Comparison of ENCODE assay signal across 8 mouse cellular contexts in the genomic region with DNA sequence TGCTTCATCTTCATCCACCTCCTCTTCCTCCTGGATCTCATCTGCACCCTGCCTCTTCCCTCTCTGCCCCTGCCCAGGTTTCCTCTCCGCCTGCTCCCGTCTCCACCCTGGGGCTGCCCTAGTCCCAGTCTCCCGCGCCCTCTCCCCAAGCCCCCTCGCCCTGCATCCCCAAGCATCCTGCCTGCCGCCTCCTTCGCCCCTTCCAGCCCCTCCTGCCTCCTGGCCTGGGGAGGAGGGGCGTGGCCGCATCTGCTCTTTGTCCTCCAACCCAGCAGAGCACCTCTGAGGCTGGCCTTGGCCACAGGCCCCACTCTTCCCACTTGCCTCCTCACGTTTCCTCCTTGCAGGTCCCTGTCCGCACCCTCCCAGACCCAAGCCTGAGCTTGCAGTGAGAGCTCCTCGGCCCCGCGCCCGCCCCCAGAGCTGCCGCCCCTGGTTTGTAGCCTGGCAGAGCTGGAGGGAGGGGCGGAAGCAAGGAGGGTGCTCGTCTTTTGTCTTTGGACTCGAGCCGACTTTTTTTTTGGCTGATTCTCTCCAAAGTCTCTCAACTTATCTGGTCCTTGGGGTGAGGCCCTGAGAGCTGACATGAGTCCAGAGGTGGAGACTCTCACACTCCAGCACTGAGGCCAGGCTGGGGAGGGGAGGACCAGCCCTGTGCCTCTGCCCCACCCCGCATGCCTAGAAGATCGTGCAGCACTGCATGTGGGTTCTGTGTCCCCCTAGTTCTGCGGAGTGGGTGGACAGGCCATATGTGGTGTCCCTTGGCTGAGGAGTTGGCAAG. TPM values are rescaled to one million over a fixed set of nuclear protein-coding genes. Genes with fewer than 3 reads are reported as not detected.
DNase-seq lines count a peak whose midpoint lies in the region; ATAC-seq lines count a peak whose summit lies in the region.

No protein-coding gene starts in this region.

- peak; percentile 22 for ATAC-seq in kidney, embryonic 16.5 days (ENCODE audit: low FRiP score, low TSS enrichment)
- no peak for ATAC-seq in inflammation-experienced regulatory T-cells, adult 6 months

- peak overlapping the region; percentile 59 for H3K9ac ChIP-seq in kidney, embryonic 16.5 days (replicated peaks; ENCODE audit: low read length)

- peak overlapping the region; percentile 67 for H3K27ac ChIP-seq in kidney, embryonic 16.5 days (ENCODE audit: low read length)

- H3K9me3 ChIP-seq in kidney, embryonic 16.5 days (ENCODE audit: low read length) = no peaks in the 10 kb centered on the region

- H3K4me2 ChIP-seq in kidney, embryonic 16.5 days (replicated peaks; ENCODE audit: low read depth, low read length) = peak overlapping the region; percentile 62

- H3K4me3 ChIP-seq in kidney, embryonic 16.5 days (ENCODE audit: low read length) = peak overlapping the region; percentile 38

- H3K4me1 ChIP-seq in kidney, embryonic 16.5 days (ENCODE audit: insufficient read depth, low read length) = peaks cover 31% of the 10 kb centered on the region

- H3K27me3 ChIP-seq in kidney, embryonic 16.5 days (ENCODE audit: insufficient read depth, low read length) = no peaks in the 10 kb centered on the region

- 15% methylated on average over 23 of the region's 23 CpGs for WGBS in kidney, embryonic 16.5 days

- H3K36me3 ChIP-seq in kidney, embryonic 16.5 days (ENCODE audit: insufficient read depth, low read length) = peaks cover 8% of the 10 kb centered on the region; the same call in 1 of the 2 replicates

- DNase-seq in retina, postnatal 7 days (ENCODE audit: low read depth, low spot score) = peak; percentile 6
- DNase-seq in retina, embryonic 14.5 days (ENCODE audit: low spot score) = no peak
- peak; percentile 66 for DNase-seq in embryo, embryonic 10 days (ENCODE audit: low spot score)
- DNase-seq in heart, adult 18-20 months = peak; percentile 75 to 84
- DNase-seq in lung, postnatal 10 days = peak; percentile 80
- peak; percentile 63 for DNase-seq in right cerebral cortex, postnatal 14 days

RNA-seq across cellular contexts. Expression of a gene that starts 9.1 kb away (rescaled TPM):
- 10 to 100 TPM; 22.5 to 23.7 TPM for total RNA-seq in heart, adult 18-20 months (2021)
- 41.5 and 43.1 TPM in 2 replicates for polyA plus RNA-seq in kidney, embryonic 16.5 days (2015; fragmentation: Nextera tagmentation; extraction: Ambion mirVana)
- polyA plus RNA-seq in inflammation-experienced regulatory T-cells, adult 6 months (2017; shearing (Covaris generic)) = 10 to 100 TPM in 1 of 3 experiments, 1 to 10 TPM in 2; 7.5 to 14.9 (median 8.8) TPM

RNA-seq across cellular contexts. Expression of a gene that starts 31.0 kb away (rescaled TPM):
- total RNA-seq in heart, adult 18-20 months (2021) = not detected
- 0.29 and 0.42 TPM in 2 replicates for polyA plus RNA-seq in kidney, embryonic 16.5 days (2015; fragmentation: Nextera tagmentation; extraction: Ambion mirVana)
- not detected for polyA plus RNA-seq in inflammation-experienced regulatory T-cells, adult 6 months (2017; shearing (Covaris generic))

RNA-seq across cellular contexts. Expression of a gene that starts 31.2 kb away (rescaled TPM):
- total RNA-seq in heart, adult 18-20 months (2021) = 10 to 100 TPM; 47.9 to 49.0 TPM
- 3.2 and 5.3 TPM in 2 replicates for polyA plus RNA-seq in kidney, embryonic 16.5 days (2015; fragmentation: Nextera tagmentation; extraction: Ambion mirVana)
- 1 to 10 TPM in 2 of 3 experiments, under 1 TPM in 1; 0.63 to 3.3 (median 2.6) TPM for polyA plus RNA-seq in inflammation-experienced regulatory T-cells, adult 6 months (2017; shearing (Covaris generic))

RNA-seq across cellular contexts. Expression of a gene that starts 31.7 kb away (rescaled TPM):
- total RNA-seq in heart, adult 18-20 months (2021) = 10 to 100 TPM; 21.5 to 28.3 TPM
- polyA plus RNA-seq in kidney, embryonic 16.5 days (2015; fragmentation: Nextera tagmentation; extraction: Ambion mirVana) = 64.4 and 76.4 TPM in 2 replicates
- polyA plus RNA-seq in inflammation-experienced regulatory T-cells, adult 6 months (2017; shearing (Covaris generic)) = 1 to 10 TPM; 1.8 to 5.3 (median 2.1) TPM

RNA-seq across cellular contexts. Expression of a gene that starts 41.7 kb away (rescaled TPM):
- total RNA-seq in heart, adult 18-20 months (2021) = not detected
- polyA plus RNA-seq in kidney, embryonic 16.5 days (2015; fragmentation: Nextera tagmentation; extraction: Ambion mirVana) = not detected in 2 replicates
- not detected for polyA plus RNA-seq in inflammation-experienced regulatory T-cells, adult 6 months (2017; shearing (Covaris generic))
